Mouse (Mus musculus): Measurements from ENCODE around the gene Gatad1.
A peak's percentile ranks its signal among the peaks of the same experiment; 100 is the strongest.
"Not testable (repeated sequence)": the region's sequence is repeated elsewhere in the genome, so short reads cannot be mapped to it uniquely, and the experiment has no call there.

Gatad1 gene

DNA sequence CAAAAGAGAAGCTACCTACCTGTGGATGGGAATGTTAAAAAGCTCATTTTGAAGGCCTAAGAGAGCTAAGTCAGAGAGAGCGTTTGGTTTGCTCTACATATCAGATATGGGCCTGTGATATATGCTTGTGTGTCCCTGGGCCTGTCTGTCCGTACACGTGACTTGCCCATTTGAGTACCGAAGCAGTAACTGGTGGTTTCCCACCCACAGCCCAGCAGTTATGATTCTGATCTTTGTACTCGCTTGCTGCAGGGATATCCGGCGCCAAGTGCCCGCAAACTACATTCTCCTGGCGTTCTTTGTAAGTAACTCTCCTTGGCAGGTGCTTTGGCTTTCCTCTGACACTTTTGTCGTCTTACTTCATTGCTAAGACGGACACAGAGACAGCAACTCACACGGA is 9.6 kb upstream of the Gatad1 start:
- H3K9me3 ChIP-seq (ENCODE audit: low read length), result no peaks in the 10 kb centered on the region
- TF ChIP-seq POU5F1 (IDR thresholded peaks at IDR 0.05; ENCODE audit: borderline replicate concordance, low read length), result no peak
- no peak for TF ChIP-seq CTCF (conservative IDR thresholded peaks at IDR 0.05; ENCODE audit: low read length)
- TF ChIP-seq NANOG (IDR thresholded peaks at IDR 0.05; ENCODE audit: borderline replicate concordance, low read length), result no peak
- no peak overlapping the region for H3K4me3 ChIP-seq (replicated peaks; ENCODE audit: low read length)
- no peaks in the 10 kb centered on the region for H3K27me3 ChIP-seq (ENCODE audit: insufficient read depth, low read length)
- H3K4me1 ChIP-seq (replicated peaks; ENCODE audit: low read depth, low read length), result no peaks in the 10 kb centered on the region
- H3K36me3 ChIP-seq (ENCODE audit: insufficient read depth, low read length), result no peaks in the 10 kb centered on the region

DNA sequence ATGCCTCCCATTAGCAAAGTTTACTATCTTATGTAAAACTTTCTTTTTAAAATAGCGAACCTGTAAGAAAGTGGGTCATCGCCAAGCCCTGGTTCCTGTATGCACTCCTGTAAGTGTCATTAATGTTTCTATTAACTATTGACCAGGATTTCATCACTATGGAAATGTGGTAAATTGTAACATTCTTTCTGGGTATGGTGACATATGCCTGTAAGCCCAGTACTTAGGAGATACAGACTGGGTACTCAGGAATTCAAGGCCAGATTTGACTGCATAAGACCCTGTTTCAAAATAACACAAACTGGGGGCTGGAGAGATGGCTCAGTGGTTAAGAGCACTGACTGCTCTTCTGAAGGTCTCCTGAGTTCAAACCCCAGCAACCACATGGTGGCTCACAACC is 8.2 kb upstream of the Gatad1 start:
- TF ChIP-seq CTCF (conservative IDR thresholded peaks at IDR 0.05; ENCODE audit: low read length), result no peak
- Histone ChIP-seq H3K4me1 (replicated peaks; ENCODE audit: low read depth, low read length) (no peaks in the 10 kb centered on the region), H3K9me3 (ENCODE audit: low read length) (no peaks in the 10 kb centered on the region), H3K4me3 (replicated peaks; ENCODE audit: low read length) (no peak overlapping the region), H3K27me3 (ENCODE audit: insufficient read depth, low read length) (no peaks in the 10 kb centered on the region), H3K36me3 (ENCODE audit: insufficient read depth, low read length) (no peaks in the 10 kb centered on the region)

DNA sequence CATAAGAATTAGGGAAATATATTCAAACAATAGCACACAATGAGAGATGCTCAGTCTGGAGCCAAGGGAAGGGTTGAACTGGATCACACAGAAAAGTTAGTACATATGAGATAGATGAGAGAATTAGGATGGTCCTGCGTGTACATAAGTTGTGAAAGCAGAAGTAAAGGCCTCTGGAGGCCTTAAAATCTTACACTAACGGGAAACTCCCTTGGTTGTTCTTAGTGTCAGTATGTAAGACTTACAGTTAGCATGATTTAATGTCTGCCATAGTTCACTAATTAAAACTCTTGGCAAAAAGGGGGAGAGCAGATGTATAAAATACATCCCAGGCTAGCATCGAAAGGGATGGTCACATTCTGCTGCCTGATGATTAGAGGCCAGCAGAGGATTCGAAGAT is 3.2 kb downstream of the Gatad1 start:
- TF ChIP-seq CTCF (conservative IDR thresholded peaks at IDR 0.05; ENCODE audit: low read length) (no peak), POU5F1 (IDR thresholded peaks at IDR 0.05; ENCODE audit: borderline replicate concordance, low read length) (no peak), NANOG (IDR thresholded peaks at IDR 0.05; ENCODE audit: borderline replicate concordance, low read length) (no peak)
- H3K4me1 ChIP-seq (replicated peaks; ENCODE audit: low read depth, low read length), result no peaks in the 10 kb centered on the region
- no peaks in the 10 kb centered on the region for H3K36me3 ChIP-seq (ENCODE audit: insufficient read depth, low read length)
- H3K9me3 ChIP-seq (ENCODE audit: low read length), result peaks cover 22% of the 10 kb centered on the region
- H3K4me3 ChIP-seq (replicated peaks; ENCODE audit: low read length), result no peak overlapping the region
- H3K27me3 ChIP-seq (ENCODE audit: insufficient read depth, low read length), result no peaks in the 10 kb centered on the region

DNA sequence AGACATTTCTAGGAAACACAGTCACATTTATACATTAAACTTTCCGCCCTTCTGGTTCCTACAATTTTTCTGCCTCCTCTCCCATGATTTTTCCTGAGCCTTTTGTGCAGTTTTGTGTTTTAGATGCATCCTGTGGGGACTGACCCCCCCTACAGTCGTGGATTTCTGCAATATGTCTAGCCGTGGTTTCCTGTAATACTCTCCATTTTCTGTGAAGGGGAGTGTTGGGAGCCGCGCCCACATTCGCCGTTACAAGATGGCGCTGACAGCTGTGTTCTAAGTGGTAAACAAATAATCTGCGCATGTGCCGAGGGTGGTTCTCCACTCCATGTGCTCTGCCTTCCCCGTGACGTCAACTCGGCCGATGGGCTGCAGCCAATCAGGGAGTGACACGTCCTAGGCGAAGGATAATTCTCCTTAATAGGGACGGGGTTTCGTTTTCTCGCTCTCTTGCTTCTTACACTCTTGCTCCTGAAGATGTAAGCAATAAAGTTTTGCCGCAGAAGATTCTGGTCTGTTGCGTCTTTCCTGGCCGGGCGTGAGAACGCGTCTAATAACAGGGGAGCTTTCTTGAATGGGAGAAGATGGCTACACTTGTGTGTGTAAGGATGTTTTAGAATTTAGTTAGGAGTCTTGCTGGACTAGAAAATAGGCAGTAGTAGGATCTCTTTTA is 3.9 kb downstream of the Gatad1 start:
- peaks cover 22% of the 10 kb centered on the region for H3K9me3 ChIP-seq (ENCODE audit: low read length)
- H3K4me3 ChIP-seq (replicated peaks; ENCODE audit: low read length); H3K27me3 ChIP-seq (ENCODE audit: insufficient read depth, low read length); H3K36me3 ChIP-seq (ENCODE audit: insufficient read depth, low read length); H3K4me1 ChIP-seq (replicated peaks; ENCODE audit: low read depth, low read length): not testable (repeated sequence)

DNA sequence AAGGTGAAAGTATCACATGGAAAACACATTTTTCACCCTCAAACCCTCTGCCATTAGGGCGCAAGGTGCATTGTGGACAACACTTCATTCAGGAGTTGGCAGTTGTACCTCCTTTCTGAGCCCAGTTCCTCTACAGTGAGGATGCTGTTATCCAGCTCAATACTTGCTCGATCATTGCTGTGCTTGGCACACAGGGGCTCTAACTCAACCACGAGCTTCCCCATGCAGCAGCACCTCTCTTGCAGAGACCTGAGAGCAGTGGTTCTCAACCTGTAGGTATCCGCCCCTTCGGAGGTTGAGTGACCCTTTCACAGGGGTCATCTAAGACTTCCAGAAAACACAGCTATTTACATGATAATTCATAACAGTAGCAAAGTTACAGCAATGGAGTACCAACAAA is 5.4 kb downstream of the Gatad1 start:
- H3K9me3 ChIP-seq (ENCODE audit: low read length), result peaks cover 22% of the 10 kb centered on the region
- H3K4me3 ChIP-seq (replicated peaks; ENCODE audit: low read length), result no peak overlapping the region
- H3K36me3 ChIP-seq (ENCODE audit: insufficient read depth, low read length), result no peaks in the 10 kb centered on the region
- no peaks in the 10 kb centered on the region for H3K27me3 ChIP-seq (ENCODE audit: insufficient read depth, low read length)
- H3K4me1 ChIP-seq (replicated peaks; ENCODE audit: low read depth, low read length), result peaks cover 6% of the 10 kb centered on the region
- TF ChIP-seq NANOG (IDR thresholded peaks at IDR 0.05; ENCODE audit: borderline replicate concordance, low read length), result no peak
- no peak for TF ChIP-seq POU5F1 (IDR thresholded peaks at IDR 0.05; ENCODE audit: borderline replicate concordance, low read length)
- no peak for TF ChIP-seq CTCF (conservative IDR thresholded peaks at IDR 0.05; ENCODE audit: low read length)

DNA sequence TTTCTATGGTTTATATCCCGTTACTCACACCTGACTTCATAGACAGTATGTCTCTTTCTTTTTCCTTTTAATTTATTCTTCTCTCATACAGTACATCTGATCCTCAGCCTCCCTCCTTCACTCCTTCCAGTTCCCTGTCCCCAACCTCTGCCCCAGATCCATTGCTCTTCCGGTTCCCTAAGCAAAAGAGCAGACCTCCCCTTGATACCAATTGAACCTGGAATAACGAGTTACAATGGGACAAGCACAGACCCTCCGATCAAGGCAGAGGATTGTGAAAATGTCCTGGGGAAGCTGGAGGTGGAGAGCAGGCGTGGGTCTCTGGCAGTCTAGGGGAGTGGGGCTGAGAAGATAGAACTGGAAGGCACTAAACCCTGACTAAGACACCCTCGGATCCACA is 6.1 kb downstream of the Gatad1 start, which contains the start of gene Tmbim7:
Gene Tmbim7 (plus strand): TSS at position 301 of the 400 bp plus-strand sequence.
- Histone ChIP-seq H3K4me3 (replicated peaks; ENCODE audit: low read length) (no peak within 1 kb of the TSS), H3K36me3 (ENCODE audit: insufficient read depth, low read length) (no peaks in the 10 kb centered on the region), H3K9me3 (ENCODE audit: low read length) (peaks cover 22% of the 10 kb centered on the region), H3K27me3 (ENCODE audit: insufficient read depth, low read length) (no peaks in the 10 kb centered on the region), H3K4me1 (replicated peaks; ENCODE audit: low read depth, low read length) (peaks cover 12% of the 10 kb centered on the region)
- TF ChIP-seq POU5F1 (IDR thresholded peaks at IDR 0.05; ENCODE audit: borderline replicate concordance, low read length) (no peak), NANOG (IDR thresholded peaks at IDR 0.05; ENCODE audit: borderline replicate concordance, low read length) (no peak), CTCF (conservative IDR thresholded peaks at IDR 0.05; ENCODE audit: low read length) (no peak)

DNA sequence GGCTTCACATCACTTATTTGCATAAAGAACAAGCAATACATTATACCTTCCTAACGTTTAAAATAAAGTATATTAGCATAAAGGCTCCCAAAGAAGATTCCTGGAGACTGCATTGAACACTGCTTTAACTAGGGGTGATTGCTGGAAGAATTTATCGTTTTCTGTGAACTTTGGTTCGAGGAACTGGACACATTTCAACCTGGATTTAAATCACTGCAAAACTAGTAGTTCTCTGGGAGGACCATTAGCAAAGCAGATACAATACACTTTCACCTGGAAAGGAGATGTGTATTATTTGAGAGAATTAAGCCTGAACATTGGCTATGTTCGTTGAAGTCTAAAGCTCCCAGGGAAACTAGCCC is 8.2 kb downstream of the Gatad1 start:
- H3K4me3 ChIP-seq (replicated peaks; ENCODE audit: low read length), result no peak overlapping the region
- no peak for TF ChIP-seq NANOG (IDR thresholded peaks at IDR 0.05; ENCODE audit: borderline replicate concordance, low read length)
- no peak for TF ChIP-seq CTCF (conservative IDR thresholded peaks at IDR 0.05; ENCODE audit: low read length)
- TF ChIP-seq POU5F1 (IDR thresholded peaks at IDR 0.05; ENCODE audit: borderline replicate concordance, low read length), result no peak
- peaks cover 20% of the 10 kb centered on the region for H3K36me3 ChIP-seq (ENCODE audit: insufficient read depth, low read length)
- H3K27me3 ChIP-seq (ENCODE audit: insufficient read depth, low read length), result no peaks in the 10 kb centered on the region
- H3K9me3 ChIP-seq (ENCODE audit: low read length), result peaks cover 11% of the 10 kb centered on the region
- peaks cover 15% of the 10 kb centered on the region for H3K4me1 ChIP-seq (replicated peaks; ENCODE audit: low read depth, low read length)

DNA sequence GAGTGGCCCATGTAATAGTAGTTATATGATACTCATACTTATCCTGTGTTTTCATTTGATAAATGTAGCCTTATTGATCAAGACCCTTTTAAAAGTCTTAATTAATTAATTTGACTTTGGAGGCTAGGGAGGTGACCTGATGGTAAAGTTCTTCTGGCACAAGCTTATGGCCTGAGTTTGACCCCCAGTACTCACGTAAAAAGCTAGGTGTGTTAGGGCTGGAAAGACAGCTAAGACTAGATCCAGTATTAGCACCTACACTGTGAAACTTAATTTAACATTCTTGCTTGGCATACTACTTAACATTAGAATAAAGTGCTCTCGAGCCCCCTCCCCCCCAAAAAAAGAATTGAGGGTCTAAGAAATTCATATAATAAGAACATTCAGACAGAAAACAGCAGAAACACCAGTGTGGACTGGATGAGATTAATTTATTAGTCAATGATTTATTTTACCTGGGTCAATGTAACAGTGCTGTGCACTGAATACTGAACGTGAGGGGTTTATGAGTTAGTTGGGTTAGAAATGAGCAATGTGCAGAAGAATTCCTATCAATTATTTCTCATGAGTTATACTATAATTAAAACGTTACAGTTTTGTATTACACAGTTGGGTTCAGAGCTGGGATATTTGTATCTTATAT is 8.7 kb downstream of the Gatad1 start:
- TF ChIP-seq POU5F1 (IDR thresholded peaks at IDR 0.05; ENCODE audit: borderline replicate concordance, low read length), result no peak
- TF ChIP-seq CTCF (conservative IDR thresholded peaks at IDR 0.05; ENCODE audit: low read length), result no peak
- no peak for TF ChIP-seq NANOG (IDR thresholded peaks at IDR 0.05; ENCODE audit: borderline replicate concordance, low read length)
- Histone ChIP-seq H3K9me3 (ENCODE audit: low read length) (peaks cover 6% of the 10 kb centered on the region), H3K27me3 (ENCODE audit: insufficient read depth, low read length) (no peaks in the 10 kb centered on the region), H3K4me1 (replicated peaks; ENCODE audit: low read depth, low read length) (peaks cover 15% of the 10 kb centered on the region), H3K4me3 (replicated peaks; ENCODE audit: low read length) (no peak overlapping the region), H3K36me3 (ENCODE audit: insufficient read depth, low read length) (peaks cover 24% of the 10 kb centered on the region)

DNA sequence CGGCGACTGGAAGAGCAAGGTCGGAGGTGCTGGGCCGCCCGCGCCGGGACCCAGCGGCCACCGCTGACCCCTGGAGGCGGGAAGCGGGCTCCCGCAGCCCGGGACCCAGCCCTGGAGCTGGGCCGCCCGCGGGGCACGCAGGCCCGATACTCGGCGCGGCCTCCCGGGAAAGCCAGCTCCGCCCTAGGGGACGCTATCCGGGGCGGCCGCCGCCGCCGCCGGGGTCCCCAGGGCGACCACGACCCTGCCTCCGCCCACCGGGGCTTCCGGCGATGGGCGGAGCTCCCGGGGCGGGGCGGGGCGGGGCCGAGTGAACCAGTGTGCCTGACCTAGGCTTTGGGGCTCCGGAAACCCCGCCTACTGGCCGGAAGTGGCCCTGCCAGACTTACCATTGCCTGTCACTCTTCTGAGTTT is 9.3 kb downstream of the Gatad1 start:
- H3K36me3 ChIP-seq (ENCODE audit: insufficient read depth, low read length), result peaks cover 30% of the 10 kb centered on the region
- TF ChIP-seq POU5F1 (IDR thresholded peaks at IDR 0.05; ENCODE audit: borderline replicate concordance, low read length), result no peak
- TF ChIP-seq CTCF (conservative IDR thresholded peaks at IDR 0.05; ENCODE audit: low read length), result no peak
- TF ChIP-seq NANOG (IDR thresholded peaks at IDR 0.05; ENCODE audit: borderline replicate concordance, low read length), result no peak
- H3K4me1 ChIP-seq (replicated peaks; ENCODE audit: low read depth, low read length), result peaks cover 15% of the 10 kb centered on the region
- H3K4me3 ChIP-seq (replicated peaks; ENCODE audit: low read length), result peak overlapping the region; percentile 98
- H3K27me3 ChIP-seq (ENCODE audit: insufficient read depth, low read length), result no peaks in the 10 kb centered on the region
- peaks cover 1% of the 10 kb centered on the region; the same call in 1 of the 2 replicates for H3K9me3 ChIP-seq (ENCODE audit: low read length)

Data from E14TG2a.4 (cell line).